Mouse (Mus musculus) neural tube, embryonic 11.5 days (tissue): ENCODE measurements at regions not wholly inside any gene's neighbourhood (a gene's known extent, or its start where the extent isn't known, plus 50 kb on each side); places are given as distances from the start of the nearest gene placed in this dataset.

Experiments used
- ATAC-seq: fragments of 200-750 bp; cut with Nextera tagmentation; 2 replicates; pipeline ENCODE4 v1.8.0; 2017; ENCODE audit warnings: moderate number of reproducible peaks, mild to moderate bottlenecking, moderate TSS enrichment, moderate library complexity; ENCODE audit not compliant: insufficient read depth, low FRiP score, low TSS enrichment
- DNase-seq: peaks from one replicate; pipeline ENCODE4 v3.0.0-alpha.2; 2015; ENCODE audit warnings: low spot score
- H3K27ac ChIP-seq: fragments of 300-500 bp; sonication (generic); 2 replicates; pipeline ENCODE4 v1.5.1; 2014; ENCODE audit warnings: low read depth, mild to moderate bottlenecking, low read length
- H3K27me3 ChIP-seq: fragments of 300-500 bp; sonication (generic); 2 replicates; pipeline ENCODE4 v1.6.1; 2014; ENCODE audit warnings: mild to moderate bottlenecking, low read length, mixed read lengths; ENCODE audit not compliant: control insufficient read depth, insufficient read depth
- H3K36me3 ChIP-seq: fragments of 300-500 bp; sonication (generic); 2 replicates; pipeline ENCODE4 v1.6.1; 2014; ENCODE audit warnings: mild to moderate bottlenecking, low read length, moderate library complexity, mixed read lengths; ENCODE audit not compliant: control insufficient read depth, insufficient read depth
- H3K4me1 ChIP-seq: fragments of 300-500 bp; sonication (generic); 2 replicates; pipeline ENCODE4 v1.6.1; 2014; ENCODE audit warnings: low read length, mixed read lengths; ENCODE audit not compliant: control insufficient read depth, insufficient read depth
- H3K4me2 ChIP-seq: fragments of 300-500 bp; sonication (generic); 2 replicates; pipeline ENCODE4 v1.6.1; 2014; ENCODE audit warnings: low read depth, mild to moderate bottlenecking, moderate library complexity
- H3K4me3 ChIP-seq: fragments of 300-500 bp; sonication (generic); 2 replicates; pipeline ENCODE4 v1.5.1; 2014; ENCODE audit warnings: low read depth, low read length
- H3K9ac ChIP-seq: fragments of 300-500 bp; sonication (generic); 2 replicates; pipeline ENCODE4 v1.6.1; 2014; ENCODE audit warnings: mild to moderate bottlenecking, low read length
- H3K9me3 ChIP-seq: fragments of 300-500 bp; sonication (generic); 2 replicates; pipeline ENCODE4 v1.6.1; 2016; ENCODE audit warnings: low read length; ENCODE audit not compliant: control insufficient read depth
- WGBS: fragments of 180-500 bp; shearing (Covaris S2); extraction: QIAGEN DNeasy Blood & Tissue Kit; methylation state at CpG from one replicate; pipeline ENCODE4 v1.1.7; 2014; 5-methylcytosine and 5-hydroxymethylcytosine counted together

DNA sequence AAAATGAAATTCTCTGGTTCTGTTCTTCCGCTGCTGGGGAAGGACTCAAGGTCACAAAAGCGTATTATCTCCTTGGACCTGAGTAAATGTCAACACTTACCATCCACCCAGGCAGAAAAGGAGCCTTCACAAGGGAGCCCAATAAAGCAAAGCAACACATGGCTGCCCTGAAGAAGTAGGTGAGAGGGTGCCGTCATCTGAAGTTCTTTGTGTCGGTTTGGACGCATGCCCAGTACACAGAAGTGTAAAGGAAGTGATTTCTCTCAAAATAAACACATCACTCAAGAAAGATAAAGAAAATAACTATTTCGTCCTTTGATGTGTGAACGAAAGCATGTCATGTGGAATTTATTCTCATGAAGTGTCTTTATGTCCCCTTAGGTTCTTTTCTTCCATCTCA lies 559.0 kb upstream of the A1bg start:
- Histone ChIP-seq H3K27ac (no peak overlapping the region), H3K36me3 (no peaks in the 10 kb centered on the region), H3K4me3 (no peak overlapping the region), H3K27me3 (no peaks in the 10 kb centered on the region), H3K4me2 (no peak overlapping the region), H3K4me1 (no peaks in the 10 kb centered on the region), H3K9ac (no peak overlapping the region), H3K9me3 (no peaks in the 10 kb centered on the region)
- ATAC-seq (no peak), DNase-seq (no peak)
- 80% methylated on average over 7 of the region's 7 CpGs for WGBS

DNA sequence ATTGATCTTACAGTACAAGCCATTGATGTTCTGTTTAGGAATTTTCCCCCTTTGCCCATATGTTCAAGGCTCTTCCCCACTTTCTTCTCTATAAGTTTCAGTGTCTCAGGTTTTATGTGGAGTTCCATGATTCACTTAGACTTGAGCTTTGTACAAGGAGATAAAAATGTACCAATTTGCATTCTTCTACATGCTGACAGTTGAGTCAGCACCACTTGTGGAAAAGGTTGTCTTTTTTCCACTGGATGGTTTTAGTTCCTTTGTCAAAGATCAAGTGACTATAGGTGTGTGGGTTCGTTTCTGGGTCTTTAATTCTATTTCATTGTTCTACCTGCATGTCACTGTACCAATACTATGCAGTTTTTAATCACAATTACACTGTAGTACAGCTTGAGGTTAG lies 551.1 kb upstream of the A1bg start:
- H3K9me3 ChIP-seq: no peaks in the 10 kb centered on the region
- no peaks in the 10 kb centered on the region for H3K27me3 ChIP-seq
- DNase-seq (no peak), ATAC-seq (no peak)
- H3K4me2 ChIP-seq: no peak overlapping the region
- H3K27ac ChIP-seq: no peak overlapping the region
- H3K4me3 ChIP-seq: no peak overlapping the region
- H3K36me3 ChIP-seq: no peaks in the 10 kb centered on the region
- no peaks in the 10 kb centered on the region for H3K4me1 ChIP-seq
- no peak overlapping the region for H3K9ac ChIP-seq
- 61% methylated on average over 1 of the region's 1 CpGs for WGBS

DNA sequence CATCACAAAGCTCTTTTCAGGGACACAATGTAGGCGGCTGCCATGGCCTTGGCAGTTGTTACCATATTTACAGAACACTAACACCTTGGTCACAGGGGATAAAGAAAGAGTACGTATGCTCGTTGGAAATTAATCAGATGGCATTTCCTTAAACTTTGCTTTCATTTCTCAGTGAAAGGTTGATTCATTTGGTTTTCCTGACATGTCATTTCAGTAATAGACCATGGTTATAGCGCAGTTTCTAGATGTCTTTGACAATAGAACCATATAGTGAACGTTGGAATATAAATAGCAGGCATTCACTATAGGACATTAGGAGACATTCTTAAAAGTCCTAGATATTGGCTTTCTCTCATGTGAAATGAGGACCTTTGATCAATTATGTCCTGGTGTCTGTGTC lies 532.2 kb upstream of the A1bg start:
- Histone ChIP-seq H3K27ac (no peak overlapping the region), H3K9ac (no peak overlapping the region), H3K36me3 (no peaks in the 10 kb centered on the region), H3K9me3 (no peaks in the 10 kb centered on the region), H3K27me3 (no peaks in the 10 kb centered on the region), H3K4me1 (no peaks in the 10 kb centered on the region), H3K4me3 (no peak overlapping the region), H3K4me2 (no peak overlapping the region)
- WGBS: 91% methylated on average over 5 of the region's 5 CpGs
- ATAC-seq (no peak), DNase-seq (no peak)

DNA sequence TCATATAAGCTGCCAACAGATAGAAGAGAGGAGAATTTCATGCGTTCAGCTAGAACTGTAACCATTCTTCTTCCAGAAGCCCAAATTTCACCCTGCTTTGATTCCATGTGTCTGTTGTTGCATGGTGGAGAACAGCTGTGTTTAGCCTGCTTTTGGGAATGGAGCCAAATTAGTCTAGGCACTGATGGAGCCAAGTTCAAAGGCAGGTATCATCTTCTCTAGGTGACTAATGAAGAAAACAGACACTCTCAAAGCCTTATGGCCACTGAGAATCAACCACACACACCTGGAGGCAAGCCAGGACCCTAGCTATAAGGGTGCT lies 531.5 kb upstream of the A1bg start:
- WGBS: 82% methylated on average over 1 of the region's 1 CpGs
- ATAC-seq (no peak), DNase-seq (no peak)

DNA sequence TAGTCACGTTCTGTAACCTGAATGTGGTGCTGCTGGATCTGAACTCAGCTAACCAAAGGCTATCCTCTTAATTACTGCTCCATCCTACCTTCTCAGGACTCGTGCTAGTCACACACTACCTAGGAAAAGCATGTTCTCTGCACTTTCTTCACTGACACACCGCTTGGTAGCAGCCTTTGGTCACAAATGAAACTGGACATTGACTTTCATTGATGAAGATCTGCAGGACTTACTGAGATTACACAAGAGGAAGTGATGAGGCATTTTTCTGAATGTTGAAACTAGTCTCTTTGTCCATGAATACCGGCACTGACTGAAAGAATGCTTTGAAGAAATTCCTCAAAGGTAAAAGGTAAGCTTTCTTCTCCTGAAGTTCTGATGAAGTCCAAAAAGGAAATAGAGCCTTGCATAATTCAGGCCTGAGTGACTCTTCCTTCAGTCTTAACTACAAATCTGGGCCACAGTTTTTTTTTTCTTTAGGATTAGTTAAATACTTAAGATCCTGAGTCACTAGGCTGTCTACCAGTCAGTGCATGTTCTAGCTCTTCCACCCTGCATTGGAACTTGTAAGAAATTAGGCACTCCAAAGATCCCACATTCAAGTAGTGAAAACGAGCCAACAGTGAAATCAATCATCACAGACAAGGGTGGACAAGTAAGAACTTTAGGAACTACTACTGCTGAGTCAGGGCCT lies 531.0 kb upstream of the A1bg start:
- Histone ChIP-seq H3K4me3 (no peak overlapping the region), H3K9ac (no peak overlapping the region), H3K36me3 (no peaks in the 10 kb centered on the region), H3K27me3 (no peaks in the 10 kb centered on the region), H3K4me2 (no peak overlapping the region), H3K9me3 (no peaks in the 10 kb centered on the region), H3K4me1 (no peaks in the 10 kb centered on the region), H3K27ac (no peak overlapping the region)
- WGBS: 75% methylated on average over 5 of the region's 5 CpGs
- no peak for DNase-seq
- no peak for ATAC-seq

More for the DNA sequence above, 531.5 kb upstream of the A1bg start:
- Histone ChIP-seq H3K9me3 (no peaks in the 10 kb centered on the region), H3K4me3 (no peak overlapping the region), H3K27me3 (no peaks in the 10 kb centered on the region), H3K36me3 (no peaks in the 10 kb centered on the region), H3K4me2 (no peak overlapping the region), H3K4me1 (no peaks in the 10 kb centered on the region), H3K27ac (no peak overlapping the region), H3K9ac (no peak overlapping the region)

DNA sequence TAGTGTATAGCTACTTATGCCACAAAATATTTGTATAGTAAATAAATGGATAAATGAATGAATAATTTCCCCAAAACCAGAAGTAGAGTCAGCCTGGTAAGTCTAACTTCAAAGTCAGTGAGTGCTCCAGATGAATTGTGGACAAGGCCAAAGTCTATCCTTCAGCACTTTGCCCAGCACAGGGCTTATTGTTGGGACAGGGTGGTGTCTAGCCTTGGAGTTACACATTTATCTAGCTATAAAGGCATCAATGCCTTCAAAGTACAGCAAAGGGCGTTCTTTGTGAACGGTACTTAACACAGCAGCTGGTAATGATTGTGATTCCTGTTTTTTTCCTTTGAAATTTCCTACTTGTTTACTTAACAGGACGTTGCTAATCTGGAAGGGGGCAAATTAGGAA lies 527.4 kb upstream of the A1bg start:
- no peaks in the 10 kb centered on the region for H3K9me3 ChIP-seq
- ATAC-seq (no peak), DNase-seq (no peak)
- H3K4me1 ChIP-seq: no peaks in the 10 kb centered on the region
- H3K4me2 ChIP-seq: no peak overlapping the region
- no peaks in the 10 kb centered on the region for H3K36me3 ChIP-seq
- no peak overlapping the region for H3K27ac ChIP-seq
- H3K4me3 ChIP-seq: no peak overlapping the region
- H3K27me3 ChIP-seq: no peaks in the 10 kb centered on the region
- no peak overlapping the region for H3K9ac ChIP-seq
- WGBS: 19% methylated on average over 3 of the region's 3 CpGs

DNA sequence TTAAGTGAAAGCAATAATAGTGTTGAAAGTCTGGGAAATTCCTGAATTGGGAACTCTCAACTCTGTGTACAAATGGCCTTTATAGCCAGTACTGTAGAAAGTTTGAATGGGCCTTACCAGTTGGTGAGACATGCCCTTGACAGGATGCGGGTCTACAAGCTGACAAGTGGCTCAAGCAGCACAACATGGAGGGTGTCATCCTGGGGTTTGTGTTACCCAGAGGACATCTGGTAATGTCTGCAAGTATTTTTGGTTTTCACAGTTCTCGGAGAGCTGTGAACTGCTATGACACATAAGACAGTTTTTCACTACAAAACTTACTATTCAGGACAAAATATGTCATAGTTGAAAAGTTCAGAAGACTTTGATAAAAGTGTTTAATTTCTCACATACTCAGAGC lies 525.7 kb upstream of the A1bg start:
- DNase-seq: no peak

DNA sequence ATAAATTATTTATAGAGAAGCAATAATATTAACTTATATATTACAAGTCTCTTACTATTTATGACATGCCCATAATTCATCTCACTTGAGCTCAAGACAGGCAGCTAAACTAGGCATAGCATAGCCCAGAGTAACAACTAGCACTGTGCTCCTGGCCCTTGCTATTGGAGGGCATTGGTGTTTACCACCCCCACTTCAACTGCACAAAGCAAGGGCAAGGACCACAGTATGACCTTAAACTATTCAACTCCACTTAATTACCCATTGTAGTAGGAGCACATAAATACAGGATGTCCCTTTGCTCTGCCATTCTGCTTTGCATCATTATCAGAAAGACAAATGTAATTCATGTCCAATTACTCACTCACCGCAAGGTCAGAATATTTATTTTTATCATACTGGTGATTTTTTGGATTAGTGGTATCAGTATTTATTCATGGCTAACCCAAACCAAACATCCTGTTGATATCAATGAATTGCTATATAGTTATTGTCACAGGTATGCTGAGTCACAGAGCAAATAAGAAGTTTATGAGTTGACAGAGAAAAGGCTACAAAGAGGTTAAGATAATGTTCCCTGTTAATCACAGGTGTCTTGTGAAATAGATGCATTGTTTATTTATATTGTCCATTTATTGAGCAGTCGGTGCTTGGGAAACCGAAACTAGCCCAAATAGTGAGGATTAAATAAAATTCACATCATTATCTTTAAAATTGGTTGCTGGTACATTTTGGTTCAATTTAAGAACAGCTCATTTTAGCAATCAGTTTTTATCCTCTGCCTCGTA lies 523.4 kb upstream of the A1bg start:
- 84% methylated on average over 4 of the region's 4 CpGs for WGBS
- Histone ChIP-seq H3K9ac (no peak overlapping the region), H3K9me3 (no peaks in the 10 kb centered on the region), H3K27ac (no peak overlapping the region), H3K36me3 (no peaks in the 10 kb centered on the region), H3K4me2 (no peak overlapping the region), H3K27me3 (no peaks in the 10 kb centered on the region), H3K4me1 (no peaks in the 10 kb centered on the region), H3K4me3 (no peak overlapping the region)
- no peak for DNase-seq
- no peak for ATAC-seq

More for the DNA sequence above, 525.7 kb upstream of the A1bg start:
- H3K36me3 ChIP-seq: no peaks in the 10 kb centered on the region
- no peaks in the 10 kb centered on the region for H3K9me3 ChIP-seq
- no peaks in the 10 kb centered on the region for H3K4me1 ChIP-seq
- H3K9ac ChIP-seq: no peak overlapping the region
- no peak for ATAC-seq
- no peak overlapping the region for H3K4me3 ChIP-seq
- WGBS: 75% methylated on average over 2 of the region's 2 CpGs
- no peaks in the 10 kb centered on the region for H3K27me3 ChIP-seq
- H3K27ac ChIP-seq: no peak overlapping the region
- no peak overlapping the region for H3K4me2 ChIP-seq

DNA sequence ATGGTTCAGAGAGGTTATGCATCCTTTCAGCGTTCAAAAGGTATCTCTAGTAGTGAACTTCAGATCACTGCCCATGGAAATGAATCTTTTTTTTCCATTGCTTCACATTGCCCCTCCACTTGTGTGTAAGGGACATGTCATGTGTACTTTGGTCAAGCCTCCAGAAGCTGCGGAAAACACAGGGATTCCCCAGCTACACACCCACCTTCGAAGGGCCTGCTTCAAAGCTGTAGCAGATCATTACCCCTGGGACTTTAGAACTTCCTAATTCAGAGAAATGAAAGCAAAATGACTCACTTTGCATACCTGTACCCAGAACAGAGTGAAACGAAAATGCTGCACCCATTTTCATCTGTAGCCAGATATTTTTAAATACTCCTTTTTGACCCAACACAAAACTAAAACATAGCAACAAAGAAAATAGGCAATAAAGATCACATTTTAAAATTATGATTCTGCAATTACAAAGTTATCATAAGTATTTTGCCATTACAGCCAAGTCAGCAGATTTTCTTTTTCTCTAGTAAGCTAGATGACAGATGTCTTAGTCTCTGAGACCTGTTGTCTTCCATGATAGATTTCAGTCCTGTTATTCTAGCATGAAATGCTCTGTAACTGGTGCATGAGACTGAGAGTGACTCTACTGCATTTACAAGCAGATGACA lies 519.1 kb upstream of the A1bg start:
- 88% methylated on average over 4 of the region's 4 CpGs for WGBS
- ATAC-seq: no peak

More for the DNA sequence above, 519.1 kb upstream of the A1bg start:
- no peak overlapping the region for H3K9ac ChIP-seq
- H3K27me3 ChIP-seq: no peaks in the 10 kb centered on the region
- no peaks in the 10 kb centered on the region for H3K36me3 ChIP-seq
- no peaks in the 10 kb centered on the region for H3K4me1 ChIP-seq
- no peak overlapping the region for H3K27ac ChIP-seq
- no peak for DNase-seq
- H3K4me2 ChIP-seq: no peak overlapping the region
- H3K4me3 ChIP-seq: no peak overlapping the region
- H3K9me3 ChIP-seq: no peaks in the 10 kb centered on the region
